Mouse (Mus musculus) liver, embryonic 11.5 days (tissue): ENCODE data around the gene Pradc1. TPM values are rescaled to one million over a fixed set of nuclear protein-coding genes. Genes with fewer than 3 reads are reported as not detected.
"Not testable (repeated sequence)": the region's sequence is repeated elsewhere in the genome, so short reads cannot be mapped to it uniquely, and the experiment has no call there.

ENCODE experiments used
- ATAC-seq: fragments of 200-750 bp; cut with Nextera tagmentation; replicated peaks from 2 replicates; pipeline ENCODE4 v1.8.0; 2017; ENCODE audit warnings: moderate number of reproducible peaks, mild to moderate bottlenecking, moderate TSS enrichment, moderate library complexity; ENCODE audit not compliant: low FRiP score
- DNase-seq: peaks from one replicate; pipeline ENCODE4 v3.0.0-alpha.2; 2017; ENCODE audit warnings: low spot score
- H3K27ac ChIP-seq: fragments of 300-500 bp; sonication (generic); 2 replicates; pipeline ENCODE4 v1.5.1; 2014; ENCODE audit warnings: mild to moderate bottlenecking, low read depth, low read length, control low read depth
- H3K27me3 ChIP-seq: fragments of 300-500 bp; sonication (generic); replicated peaks from 2 replicates; pipeline ENCODE4 v1.6.1; 2014; ENCODE audit warnings: low read length, mixed read lengths; ENCODE audit not compliant: control insufficient read depth, insufficient read depth
- H3K36me3 ChIP-seq: fragments of 300-500 bp; sonication (generic); 2 replicates; pipeline ENCODE4 v1.6.1; 2014; ENCODE audit warnings: mild to moderate bottlenecking, low read length, moderate library complexity, mixed read lengths; ENCODE audit not compliant: control insufficient read depth, insufficient read depth
- H3K4me1 ChIP-seq: fragments of 300-500 bp; sonication (generic); replicated peaks from 2 replicates; pipeline ENCODE4 v1.6.1; 2014; ENCODE audit warnings: low read length, mixed read lengths; ENCODE audit not compliant: control insufficient read depth, insufficient read depth
- H3K4me2 ChIP-seq: fragments of 300-500 bp; sonication (generic); 2 replicates; pipeline ENCODE4 v1.6.1; 2014; ENCODE audit warnings: mild to moderate bottlenecking, control low read depth, moderate library complexity
- H3K4me3 ChIP-seq: fragments of 300-500 bp; sonication (generic); 2 replicates; pipeline ENCODE4 v1.5.1; 2014; ENCODE audit warnings: low read depth, low read length, control low read depth
- H3K9ac ChIP-seq: fragments of 300-500 bp; sonication (generic); 2 replicates; pipeline ENCODE4 v1.6.1; 2014; ENCODE audit warnings: low read depth, low read length, control low read depth
- H3K9me3 ChIP-seq: fragments of 300-500 bp; sonication (generic); 2 replicates; pipeline ENCODE4 v1.6.1; 2016; ENCODE audit warnings: low read length, inconsistent platforms, mixed read lengths; ENCODE audit not compliant: control insufficient read depth
- WGBS: fragments of 180-500 bp; shearing (Covaris S2); extraction: QIAGEN DNeasy Blood & Tissue Kit; methylation state at CpG from one replicate; pipeline ENCODE4 v1.1.7; 2014; 5-methylcytosine and 5-hydroxymethylcytosine counted together
- polyA plus RNA-seq: library from polyadenylated mRNA; unstranded; fragments of >200 nt; fragmentation: Nextera tagmentation; extraction: Ambion mirVana; gene quantifications from 2 replicates; pipeline ENCODE4 v1.2.1, GENCODE M21; 2014

Gene Pradc1
- polyA plus RNA-seq, 1 experiment from 2014 or later, result 35.7 TPM

DNA sequence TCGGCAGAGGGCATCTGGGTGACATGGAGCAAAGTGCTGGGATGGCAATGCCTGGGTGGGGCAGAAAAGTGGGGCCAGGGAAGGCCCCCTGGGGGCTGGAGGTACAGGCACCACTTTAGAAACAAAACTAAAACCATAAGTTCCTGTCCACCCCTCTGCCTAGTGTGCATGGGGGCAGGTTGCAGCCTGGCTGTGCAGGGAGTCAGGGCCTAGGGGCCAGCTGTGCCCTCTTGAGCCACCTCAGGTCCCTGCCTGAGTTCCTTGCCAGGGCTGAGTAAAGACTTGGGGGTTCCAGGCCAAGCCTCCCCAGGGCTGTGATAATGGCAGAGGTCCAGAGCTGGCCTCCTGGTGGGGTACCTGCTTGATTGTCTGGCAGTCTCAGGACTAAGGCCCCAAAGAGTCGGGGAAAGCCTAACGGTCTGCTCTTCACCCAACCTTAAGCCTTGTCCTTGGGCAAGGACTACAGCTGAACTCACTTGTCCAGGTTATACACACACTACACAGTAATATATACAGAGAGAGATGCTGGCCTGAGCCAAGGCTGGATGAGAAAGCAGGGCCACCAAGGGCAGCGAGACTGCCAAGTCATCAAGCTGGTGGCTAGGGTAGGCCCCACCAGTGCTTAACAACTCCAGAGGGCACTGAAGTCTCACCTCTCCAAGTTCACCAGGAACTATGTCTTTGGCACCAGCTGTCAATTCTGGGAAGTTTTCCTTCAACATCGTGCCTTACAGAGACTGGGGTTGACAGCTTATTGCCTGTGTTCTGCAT is 18.1 kb upstream of the Pradc1 start:
- H3K27ac ChIP-seq, result no peak overlapping the region

DNA sequence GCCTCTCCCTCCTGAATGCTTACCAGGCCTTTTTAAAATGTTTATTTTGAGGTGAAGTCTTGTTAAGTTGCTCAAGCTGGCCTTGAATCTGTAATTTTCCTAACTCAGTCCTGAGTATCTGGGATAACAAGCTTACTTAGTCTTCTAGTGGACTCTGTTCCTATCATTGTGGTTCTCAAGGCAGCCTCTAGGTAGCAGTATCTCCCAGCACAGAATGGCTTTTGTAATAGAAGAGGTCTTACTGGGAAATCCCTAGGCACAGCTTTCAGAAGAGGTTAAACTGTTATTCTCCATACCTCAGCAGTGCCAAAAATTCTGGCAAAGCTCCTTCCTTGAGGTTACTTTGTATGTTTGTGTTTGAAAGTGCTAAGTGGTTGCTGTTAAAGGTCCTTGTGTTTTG is 13.6 kb upstream of the Pradc1 start:
- H3K4me2 ChIP-seq, result no peak overlapping the region
- no peaks in the 10 kb centered on the region for H3K27me3 ChIP-seq
- H3K9me3 ChIP-seq, result no peaks in the 10 kb centered on the region
- no peaks in the 10 kb centered on the region for H3K4me1 ChIP-seq
- no peak overlapping the region for H3K9ac ChIP-seq
- no peak overlapping the region for H3K27ac ChIP-seq
- DNase-seq (no peak), ATAC-seq (no peak)
- H3K4me3 ChIP-seq, result no peak overlapping the region
- H3K36me3 ChIP-seq, result peaks cover 71% of the 10 kb centered on the region

More for the DNA sequence above, 18.1 kb upstream of the Pradc1 start:
- Histone ChIP-seq H3K27me3 (peaks cover 2% of the 10 kb centered on the region; the same call in 1 of the 2 replicates), H3K36me3 (peaks cover 40% of the 10 kb centered on the region), H3K9ac (no peak overlapping the region), H3K4me2 (no peak overlapping the region), H3K4me3 (no peak overlapping the region), H3K9me3 (no peaks in the 10 kb centered on the region), H3K4me1 (no peaks in the 10 kb centered on the region)
- WGBS, result 68% methylated on average over 5 of the region's 5 CpGs
- ATAC-seq (0 out of 2 replicates have a peak, but pooled peaks have one; percentile 22), DNase-seq (no peak)

DNA sequence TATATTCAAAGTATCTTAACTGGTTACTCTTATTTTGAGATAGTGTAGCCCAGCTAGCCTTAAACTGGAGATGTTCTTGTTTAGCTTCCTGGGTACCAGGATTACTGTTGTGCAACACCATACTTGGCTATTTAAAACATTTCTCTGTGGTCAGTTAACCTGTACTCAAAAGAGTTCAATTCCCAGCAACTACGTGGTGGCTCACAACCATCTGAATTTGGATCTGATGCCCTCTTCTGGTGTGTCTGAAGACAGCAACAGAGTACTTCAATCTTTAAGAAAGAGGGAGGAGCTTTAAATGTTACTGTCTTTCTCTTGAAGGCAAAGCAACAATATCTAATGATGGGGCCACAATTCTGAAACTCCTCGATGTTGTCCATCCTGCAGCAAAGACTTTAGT is 7.9 kb upstream of the Pradc1 start:
- Histone ChIP-seq H3K36me3 (peaks cover 45% of the 10 kb centered on the region), H3K4me3 (no peak overlapping the region), H3K9me3 (no peaks in the 10 kb centered on the region), H3K9ac (no peak overlapping the region), H3K4me1 (peaks cover 18% of the 10 kb centered on the region), H3K27me3 (no peaks in the 10 kb centered on the region), H3K4me2 (no peak overlapping the region), H3K27ac (no peak overlapping the region)
- DNase-seq, result no peak
- no peak for ATAC-seq
- 78% methylated on average over 2 of the region's 2 CpGs for WGBS

DNA sequence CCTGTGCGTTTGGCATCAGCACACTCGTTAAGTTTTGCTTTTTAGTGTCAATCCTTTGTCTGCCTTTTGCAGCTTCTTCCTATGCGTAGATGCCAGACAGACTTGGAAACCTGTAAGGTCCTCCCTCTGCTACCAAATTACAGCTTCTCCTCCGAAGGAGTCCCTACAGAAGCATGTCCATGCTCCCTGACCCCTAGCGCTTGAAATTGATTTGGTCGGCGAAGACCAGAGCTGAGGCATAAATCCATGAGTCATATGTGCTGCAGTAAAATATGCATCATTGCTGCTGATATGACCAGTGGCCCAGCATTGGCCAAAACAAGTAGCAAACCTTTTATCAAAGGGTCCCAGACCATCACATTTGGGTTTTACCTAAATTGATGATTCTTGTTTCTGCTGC is 1.0 kb upstream of the Pradc1 start:
- peak overlapping the region; percentile 80 for H3K4me2 ChIP-seq
- H3K36me3 ChIP-seq, result no peaks in the 10 kb centered on the region
- ATAC-seq (no peak), DNase-seq (no peak)
- 10% methylated on average over 7 of the region's 7 CpGs for WGBS
- H3K27me3 ChIP-seq, result no peaks in the 10 kb centered on the region
- no peak overlapping the region for H3K27ac ChIP-seq
- H3K4me1 ChIP-seq, result peaks cover 36% of the 10 kb centered on the region
- peak overlapping the region; percentile 79 for H3K4me3 ChIP-seq
- H3K9ac ChIP-seq, result peak overlapping the region; percentile 87
- H3K9me3 ChIP-seq, result no peaks in the 10 kb centered on the region

DNA sequence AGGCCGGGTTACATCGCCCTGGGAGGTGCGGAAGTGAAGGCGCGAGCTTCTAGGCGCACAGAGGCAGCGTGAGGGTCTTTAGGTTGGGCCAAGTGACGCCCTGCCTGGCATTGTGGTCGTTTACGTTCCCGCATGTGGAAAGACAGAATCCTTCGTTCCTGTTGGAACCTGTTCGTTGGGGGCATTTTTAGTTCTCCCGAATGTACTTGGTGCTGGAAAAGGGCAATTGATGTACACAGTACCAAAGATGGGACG is 568 bp upstream of the Pradc1 start:
- no peaks in the 10 kb centered on the region for H3K27me3 ChIP-seq
- ATAC-seq (no peak), DNase-seq (no peak)
- peak overlapping the region; percentile 79 for H3K4me3 ChIP-seq
- H3K9ac ChIP-seq, result peak overlapping the region; percentile 87
- no peaks in the 10 kb centered on the region for H3K9me3 ChIP-seq
- WGBS, result 0% methylated on average over 15 of the region's 15 CpGs
- H3K27ac ChIP-seq, result peak overlapping the region; percentile 85
- peaks cover 36% of the 10 kb centered on the region for H3K4me1 ChIP-seq
- peak overlapping the region; percentile 80 for H3K4me2 ChIP-seq
- H3K36me3 ChIP-seq, result no peaks in the 10 kb centered on the region

DNA sequence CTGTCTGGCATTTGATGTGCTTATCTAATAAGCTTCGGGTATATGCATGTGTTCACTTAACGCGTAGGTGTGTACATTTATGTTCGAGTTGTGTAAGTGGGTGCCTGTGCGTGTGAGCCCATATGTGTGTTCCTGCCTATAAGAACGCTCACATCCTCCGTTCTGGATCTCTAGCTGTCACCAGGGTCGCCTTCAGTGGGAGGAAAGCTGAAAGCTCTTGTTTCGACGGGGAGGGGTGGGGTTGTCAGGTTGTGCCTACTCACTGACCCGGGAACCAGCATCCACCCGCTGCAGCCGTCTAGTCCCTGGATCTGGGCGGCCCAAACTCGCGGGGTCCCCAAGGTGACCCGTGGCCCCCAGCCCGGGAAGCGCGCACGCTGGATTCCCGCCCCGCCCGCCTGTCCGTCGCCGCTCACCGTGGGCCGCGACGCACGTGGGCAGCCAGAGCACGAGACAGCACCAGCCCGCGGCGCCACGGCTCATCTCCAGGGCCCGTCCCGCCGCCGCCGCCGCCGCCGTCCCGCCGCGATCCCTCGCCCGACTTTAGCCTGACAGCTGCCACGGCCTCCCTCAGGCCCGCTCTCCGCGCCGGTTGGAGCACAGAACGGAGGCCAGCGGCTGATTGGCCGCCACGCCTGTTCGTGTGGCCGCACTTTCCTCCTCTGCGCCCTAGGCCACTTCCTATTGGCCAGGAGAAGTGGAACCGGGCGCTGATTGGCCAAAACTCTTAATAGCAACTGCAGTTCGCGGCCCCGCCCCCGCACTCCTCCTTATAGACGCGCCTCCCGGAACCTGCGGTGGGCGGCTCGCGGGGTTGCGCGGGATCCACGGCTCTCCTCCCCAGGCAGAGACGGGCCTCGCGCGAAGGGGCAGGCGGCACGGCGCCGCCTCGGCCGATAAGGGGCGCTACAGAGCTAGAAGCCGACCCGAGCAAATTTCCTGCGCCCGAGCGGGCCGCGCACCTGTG is 790 bp downstream of the Pradc1 start, which contains the start of gene Cct7:
Cct7 (plus strand) TSS at position 818 of the 967 bp plus-strand sequence.
- H3K9ac ChIP-seq, result peak within 1 kb of the TSS; percentile 87

DNA sequence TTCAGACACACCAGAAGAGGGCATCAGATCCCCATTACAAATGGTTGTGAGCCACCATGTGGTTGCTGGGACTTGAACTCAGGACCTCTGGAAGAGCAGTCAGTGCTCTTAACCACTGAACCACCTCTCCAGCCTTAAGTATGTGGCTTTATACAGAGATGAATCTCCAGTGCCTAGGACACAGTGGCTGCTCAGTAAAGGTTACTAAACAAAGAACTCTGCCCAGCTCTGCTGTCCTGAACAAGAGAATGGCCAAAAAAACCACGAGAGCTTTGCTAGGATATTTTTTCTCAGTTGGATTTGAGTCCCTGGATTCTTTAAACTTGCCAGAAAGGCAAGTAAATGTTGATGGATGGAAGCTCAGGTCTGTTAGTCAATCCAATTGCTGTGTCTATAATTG is 1.6 kb downstream of the Pradc1 start:
- H3K9ac ChIP-seq, result peak overlapping the region; percentile 85
- peak overlapping the region; percentile 80 for H3K4me2 ChIP-seq
- H3K36me3 ChIP-seq, H3K27ac ChIP-seq, DNase-seq, H3K27me3 ChIP-seq, ATAC-seq, H3K9me3 ChIP-seq: not testable (repeated sequence)
- peaks cover 23% of the 10 kb centered on the region for H3K4me1 ChIP-seq
- peak overlapping the region; percentile 79 for H3K4me3 ChIP-seq
- WGBS, result 67% methylated on average over 1 of the region's 1 CpGs

More for the DNA sequence above, 790 bp downstream of the Pradc1 start, which contains the start of gene Cct7:
- Histone ChIP-seq H3K27me3 (no peaks in the 10 kb centered on the region), H3K4me2 (peak within 1 kb of the TSS; percentile 80), H3K36me3 (peaks cover 2% of the 10 kb centered on the region; the same call in 1 of the 2 replicates), H3K27ac (peak within 1 kb of the TSS; percentile 85), H3K4me1 (peaks cover 26% of the 10 kb centered on the region), H3K4me3 (peak within 1 kb of the TSS; percentile 79), H3K9me3 (no peaks in the 10 kb centered on the region)
- 1% methylated on average over 87 of the region's 96 CpGs for WGBS
- peak; percentile 93 for ATAC-seq
- DNase-seq, result peak; percentile 97

DNA sequence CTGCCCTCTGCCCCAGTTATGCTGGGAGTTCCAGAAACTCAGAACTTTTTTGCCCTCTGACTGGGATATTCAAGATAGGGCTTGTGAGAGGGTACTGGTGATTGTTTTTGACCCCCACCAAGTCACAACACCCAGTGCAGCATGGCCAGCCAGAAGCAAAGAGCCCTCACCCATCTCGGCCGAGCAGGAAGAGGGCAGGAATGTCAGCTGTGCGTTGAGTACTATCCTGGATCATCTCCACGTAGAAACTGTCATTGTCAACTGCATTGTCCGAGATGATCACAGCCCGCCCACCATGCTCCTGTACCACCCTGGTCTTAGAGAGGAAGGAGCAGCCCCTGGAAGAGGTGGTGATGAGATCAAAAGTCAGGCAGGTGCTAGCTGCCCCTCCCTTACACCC is 4.4 kb downstream of the Pradc1 start:
- Histone ChIP-seq H3K4me2 (no peak overlapping the region), H3K27me3 (no peaks in the 10 kb centered on the region), H3K4me3 (no peak overlapping the region), H3K4me1 (peaks cover 3% of the 10 kb centered on the region; the same call in 1 of the 2 replicates), H3K27ac (no peak overlapping the region), H3K9me3 (no peaks in the 10 kb centered on the region), H3K9ac (no peak overlapping the region), H3K36me3 (peaks cover 8% of the 10 kb centered on the region)
- WGBS, result 79% methylated on average over 6 of the region's 6 CpGs
- ATAC-seq (no peak), DNase-seq (no peak)
